9 mouse cellular contexts compared by ENCODE assay signal in genomic region chr17:26675845-26676244, GRCm38 (mm10). TPM values are rescaled to one million over a fixed set of nuclear protein-coding genes. Genes with fewer than 3 reads are reported as not detected.
A peak's percentile ranks its signal among the peaks of the same experiment; 100 is the strongest.
DNase-seq lines count a peak whose midpoint lies in the region; ATAC-seq and TF ChIP-seq lines count a peak whose summit lies in the region.
"Had no signal": no experiment of that assay in that cellular context is flagged by ENCODE, and none has a peak within 500 bp of the region (broad histone marks: within the 10 kb centered on the region; RNA-seq: fewer than 3 reads in every experiment).

No protein-coding gene starts in this region.

- TF ChIP-seq POLR2A in cortical plate, adult 2 months (IDR thresholded peaks at IDR 0.05; ENCODE audit: extremely low read depth, insufficient read depth, low read length) = no peak

- H3K9me3 ChIP-seq in kidney, embryonic 14.5 days (ENCODE audit: control insufficient read depth, low read length) = no peaks in the 10 kb centered on the region
- H3K9me3 ChIP-seq in hindbrain, embryonic 15.5 days = no peaks in the 10 kb centered on the region
- H3K9me3 ChIP-seq in midbrain, embryonic 15.5 days = no peaks in the 10 kb centered on the region

- no peak for DNase-seq in kidney, postnatal 4 days
- DNase-seq in retina, postnatal 1 day = no peak
- DNase-seq in adrenal gland, postnatal 25 days = no peak

- peak overlapping the region; percentile 95 for H3K4me3 ChIP-seq in kidney, embryonic 14.5 days (ENCODE audit: low read length)
- H3K4me3 ChIP-seq in cortical plate, adult 2 months (ENCODE audit: insufficient read depth, low read length) = peak overlapping the region; percentile 81
- peak overlapping the region; percentile 78 for H3K4me3 ChIP-seq in hindbrain, embryonic 15.5 days
- peak overlapping the region; percentile 86 for H3K4me3 ChIP-seq in midbrain, embryonic 15.5 days

- H3K36me3 ChIP-seq in kidney, embryonic 14.5 days (ENCODE audit: control insufficient read depth, insufficient read depth, low read length) = no peaks in the 10 kb centered on the region
- H3K36me3 ChIP-seq in hindbrain, embryonic 15.5 days = peaks cover 6% of the 10 kb centered on the region
- no peaks in the 10 kb centered on the region for H3K36me3 ChIP-seq in midbrain, embryonic 15.5 days (replicated peaks)

- peak overlapping the region; percentile 76; the same call in 1 of the 2 replicates for H3K9ac ChIP-seq in kidney, embryonic 14.5 days (ENCODE audit: low read depth, low read length)
- H3K9ac ChIP-seq in hindbrain, embryonic 15.5 days = peak overlapping the region; percentile 72
- H3K9ac ChIP-seq in midbrain, embryonic 15.5 days = peak overlapping the region; percentile 84

- no peaks in the 10 kb centered on the region for H3K4me1 ChIP-seq in kidney, embryonic 14.5 days (ENCODE audit: control insufficient read depth, insufficient read depth, low read length)
- peaks cover 8% of the 10 kb centered on the region; the same call in 1 of the 2 replicates for H3K4me1 ChIP-seq in cortical plate, adult 2 months (ENCODE audit: control insufficient read depth, insufficient read depth, low read length)
- H3K4me1 ChIP-seq in hindbrain, embryonic 15.5 days (replicated peaks) = peaks cover 30% of the 10 kb centered on the region
- peaks cover 31% of the 10 kb centered on the region for H3K4me1 ChIP-seq in midbrain, embryonic 15.5 days

- ATAC-seq in kidney, embryonic 14.5 days (ENCODE audit: low FRiP score, low TSS enrichment) = no peak; the same call in 1 of the 2 replicates
- peak; percentile 69 for ATAC-seq in hindbrain, embryonic 15.5 days (ENCODE audit: low FRiP score, low read depth)
- peak; percentile 62 for ATAC-seq in midbrain, embryonic 15.5 days (replicated peaks)
- ATAC-seq in megakaryocyte progenitor cell, adult 5-6 weeks (replicated peaks; ENCODE audit: poor library complexity) = no peak

- peak overlapping the region; percentile 54 for H3K4me2 ChIP-seq in kidney, embryonic 14.5 days (replicated peaks; ENCODE audit: low read depth, low read length)
- H3K4me2 ChIP-seq in hindbrain, embryonic 15.5 days = peak overlapping the region; percentile 69
- H3K4me2 ChIP-seq in midbrain, embryonic 15.5 days = peak overlapping the region; percentile 69

- 27% methylated on average over 7 of the region's 7 CpGs for WGBS in kidney, embryonic 14.5 days
- 22% methylated on average over 7 of the region's 7 CpGs for WGBS in hindbrain, embryonic 15.5 days
- WGBS in midbrain, embryonic 15.5 days = 21% methylated on average over 7 of the region's 7 CpGs

- TF ChIP-seq CTCF in cortical plate, adult 2 months (IDR thresholded peaks at IDR 0.05; ENCODE audit: extremely low read depth, insufficient read depth, low read length) = no peak

- H3K27ac ChIP-seq in kidney, embryonic 14.5 days (ENCODE audit: low read depth, low read length) = no peak overlapping the region
- no peak overlapping the region; the same call in 1 of the 2 replicates for H3K27ac ChIP-seq in cortical plate, adult 2 months (ENCODE audit: insufficient read depth, low read length)
- H3K27ac ChIP-seq in hindbrain, embryonic 15.5 days (replicated peaks) = peak overlapping the region; percentile 89
- H3K27ac ChIP-seq in midbrain, embryonic 15.5 days = peak overlapping the region; percentile 90

- no peaks in the 10 kb centered on the region for H3K27me3 ChIP-seq in kidney, embryonic 14.5 days (ENCODE audit: control insufficient read depth, insufficient read depth, low read length)
- no peaks in the 10 kb centered on the region; the same call in 1 of the 2 replicates for H3K27me3 ChIP-seq in hindbrain, embryonic 15.5 days
- peaks cover 8% of the 10 kb centered on the region; the same call in 1 of the 2 replicates for H3K27me3 ChIP-seq in midbrain, embryonic 15.5 days (replicated peaks)
- H3K27me3 ChIP-seq: Patski had no signal

RNA-seq across cellular contexts. Expression of gene Atp6v0e, which starts 12.8 kb away (rescaled TPM):
- polyA plus RNA-seq in kidney, embryonic 14.5 days (2014; fragmentation: Nextera tagmentation; extraction: Ambion mirVana) = 192 and 214 TPM in 2 replicates
- polyA plus RNA-seq in cortical plate, adult 2 months (2012; rRNA removed) = 86.4 and 87.2 TPM in 2 replicates
- 95.2 and 104 TPM in 2 replicates for polyA plus RNA-seq in hindbrain, embryonic 15.5 days (2015; fragmentation: Nextera tagmentation; extraction: Ambion mirVana)
- 82.7 and 89.4 TPM in 2 replicates for polyA plus RNA-seq in midbrain, embryonic 15.5 days (2015; fragmentation: Nextera tagmentation; extraction: Ambion mirVana)
- total RNA-seq in megakaryocyte progenitor cell, adult 5-6 weeks (2015) = 233 and 245 TPM in 2 replicates
- 309 and 383 TPM in 2 replicates for total RNA-seq in megakaryocyte progenitor cell, adult 5-6 weeks (2017)
- total RNA-seq in adrenal gland, postnatal 25 days (2021) = 172 and 213 TPM in 2 replicates

RNA-seq across cellular contexts. Expression of gene Crebrf, which starts 39.6 kb away (rescaled TPM):
- 4.9 and 10.5 TPM in 2 replicates for polyA plus RNA-seq in kidney, embryonic 14.5 days (2014; fragmentation: Nextera tagmentation; extraction: Ambion mirVana)
- 17.4 and 19.2 TPM in 2 replicates for polyA plus RNA-seq in cortical plate, adult 2 months (2012; rRNA removed)
- 11.5 and 12.4 TPM in 2 replicates for polyA plus RNA-seq in hindbrain, embryonic 15.5 days (2015; fragmentation: Nextera tagmentation; extraction: Ambion mirVana)
- polyA plus RNA-seq in midbrain, embryonic 15.5 days (2015; fragmentation: Nextera tagmentation; extraction: Ambion mirVana) = 11.8 and 14.8 TPM in 2 replicates
- total RNA-seq in megakaryocyte progenitor cell, adult 5-6 weeks (2015) = 7.0 and 13.5 TPM in 2 replicates
- total RNA-seq in megakaryocyte progenitor cell, adult 5-6 weeks (2017) = 11.1 and 18.0 TPM in 2 replicates
- total RNA-seq in adrenal gland, postnatal 25 days (2021) = 43.9 and 71.9 TPM in 2 replicates

Comparison
In these comparisons a context has a peak if more than half of its experiments do, and no peak if none do; other contexts are left out.
1. ATAC-seq: peak in hindbrain, embryonic 15.5 days (single experiment) and midbrain, embryonic 15.5 days (single experiment); none in kidney, embryonic 14.5 days (single experiment) and megakaryocyte progenitor cell, adult 5-6 weeks (single experiment).
2. H3K27ac ChIP-seq: peak in hindbrain, embryonic 15.5 days (single experiment) and midbrain, embryonic 15.5 days (single experiment); none in kidney, embryonic 14.5 days (single experiment) and cortical plate, adult 2 months (single experiment).
3. Peak in every context shown above with its lines, with median percentiles within 50 percentile points of each other: H3K4me2 ChIP-seq, H3K4me3 ChIP-seq and H3K9ac ChIP-seq.